Mouse (Mus musculus) G1E (cell line): ENCODE measurements around the gene Nlrc3. TPM values are rescaled to one million over a fixed set of nuclear protein-coding genes. Genes with fewer than 3 reads are reported as not detected.
"Not testable (repeated sequence)": the region's sequence is repeated elsewhere in the genome, so short reads cannot be mapped to it uniquely, and the experiment has no call there.

Source experiments
- ATAC-seq: 2 replicates; pipeline ENCODE4 v1.8.0; 2016; ENCODE audit warnings: mild to moderate bottlenecking; ENCODE audit not compliant: insufficient number of reproducible peaks, poor library complexity, low FRiP score, severe bottlenecking; ENCODE audit errors: extremely low read depth
- DNase-seq: peaks from one replicate; pipeline ENCODE4 v3.0.0; 2012; ENCODE audit warnings: low spot score
- H3K27me3 ChIP-seq: 2 replicates; pipeline ENCODE4 v1.6.1; 2012; ENCODE audit warnings: mild to moderate bottlenecking, low read length, inconsistent platforms; ENCODE audit not compliant: insufficient read depth
- H3K36me3 ChIP-seq: replicated peaks from 2 replicates; pipeline ENCODE3; 2012; ENCODE audit warnings: mild to moderate bottlenecking, inconsistent platforms
- H3K4me1 ChIP-seq: 2 replicates; pipeline ENCODE4 v1.6.1; 2012; ENCODE audit warnings: low read depth, low read length, inconsistent platforms, mixed read lengths; ENCODE audit not compliant: insufficient read depth
- H3K4me3 ChIP-seq: 2 replicates; pipeline ENCODE4 v1.5.1; 2012; ENCODE audit warnings: low read depth, mild to moderate bottlenecking, inconsistent platforms, low read length, moderate library complexity, mixed read lengths
- H3K9me3 ChIP-seq: replicated peaks from 2 replicates; pipeline ENCODE4 v1.6.1; 2012; ENCODE audit warnings: inconsistent platforms
- CTCF ChIP-seq: IDR thresholded peaks from 2 replicates; pipeline ENCODE4 v1.5.1; 2012; ENCODE audit warnings: low read depth, low read length, inconsistent platforms, mixed read lengths
- GATA1 ChIP-seq: IDR thresholded peaks from 2 replicates; pipeline ENCODE4 v1.6.1; 2012; ENCODE audit warnings: borderline replicate concordance, low read length, inconsistent platforms, mixed read lengths
- GATA2 ChIP-seq: IDR thresholded peaks from 2 replicates; pipeline ENCODE4 v1.6.1; 2012; ENCODE audit warnings: low read depth, low read length, inconsistent platforms, borderline replicate concordance
- POLR2AphosphoS5 ChIP-seq: IDR thresholded peaks from 2 replicates; pipeline ENCODE4 v1.6.1; 2012; ENCODE audit warnings: low read depth, low read length, inconsistent platforms; ENCODE audit not compliant: insufficient replicate concordance
- TAL1 ChIP-seq: conservative IDR thresholded peaks from 2 replicates; pipeline ENCODE4 v1.6.1; 2012; ENCODE audit warnings: low read depth, low read length, inconsistent platforms, mixed read lengths
- polyA plus RNA-seq: library from polyadenylated mRNA; stranded (reverse); fragments of >175 nt; gene quantifications from 2 replicates; pipeline ENCODE4 v1.2.3, GENCODE M21; 2012
- total RNA-seq, 2 experiments: library from RNA; stranded (forward) in 1 of 2; stranded (reverse) in 1 of 2; fragments of 200-1000 nt in 1 of 2; fragments of >200 nt in 1 of 2; fragmentation: Nextera tagmentation in 1 of 2; gene quantifications; 2 replicates each; pipeline ENCODE4 v1.2.3; 2014 to 2017

Gene Nlrc3
- total and polyA plus RNA-seq, 3 experiments = 0.16 TPM; not detected in 2

GRCm38 (mm10) chr16:3975658-3976057 lies 774 bp downstream of the Nlrc3 start:
- peaks cover 31% of the 10 kb centered on the region for H3K36me3 ChIP-seq
- H3K27me3 ChIP-seq = peaks cover 7% of the 10 kb centered on the region; the same call in 1 of the 2 replicates
- no peak for ATAC-seq
- no peak for TF ChIP-seq TAL1
- no peak for TF ChIP-seq POLR2AphosphoS5
- TF ChIP-seq GATA2 = no peak
- no peak for TF ChIP-seq GATA1
- TF ChIP-seq CTCF = no peak
- no peaks in the 10 kb centered on the region for H3K9me3 ChIP-seq
- H3K4me3 ChIP-seq = no peak overlapping the region
- DNase-seq = no peak
- H3K4me1 ChIP-seq = peaks cover 9% of the 10 kb centered on the region

GRCm38 (mm10) chr16:3974456-3974855 lies 2.0 kb downstream of the Nlrc3 start:
- not testable (repeated sequence) for H3K27me3 ChIP-seq, H3K4me1 ChIP-seq, DNase-seq, H3K4me3 ChIP-seq, H3K9me3 ChIP-seq, ATAC-seq
- peaks cover 19% of the 10 kb centered on the region for H3K36me3 ChIP-seq

- DNase-seq (no peak), ATAC-seq (no peak)
- Histone ChIP-seq H3K27me3 (peaks cover 41% of the 10 kb centered on the region), H3K36me3 (no peaks in the 10 kb centered on the region), H3K9me3 (no peaks in the 10 kb centered on the region), H3K4me3 (no peak overlapping the region), H3K4me1 (no peaks in the 10 kb centered on the region)
- TF ChIP-seq CTCF (no peak), GATA2 (no peak), POLR2AphosphoS5 (no peak), TAL1 (no peak), GATA1 (no peak)
These were observed 10.9 kb downstream of the Nlrc3 start for GRCm38 (mm10) chr16:3965534-3965933.

- DNase-seq (no peak), ATAC-seq (no peak)
- H3K36me3 ChIP-seq = no peaks in the 10 kb centered on the region
These were observed 11.4 kb downstream of the Nlrc3 start for GRCm38 (mm10) chr16:3964990-3965389.

GRCm38 (mm10) chr16:3959261-3959660 lies 17.2 kb downstream of the Nlrc3 start:
- H3K4me3 ChIP-seq = no peak overlapping the region
- no peaks in the 10 kb centered on the region for H3K4me1 ChIP-seq
- TF ChIP-seq TAL1 (no peak), GATA2 (no peak), GATA1 (no peak), CTCF (no peak), POLR2AphosphoS5 (no peak)
- DNase-seq (no peak), ATAC-seq (no peak)
- H3K27me3 ChIP-seq = peaks cover 40% of the 10 kb centered on the region
- no peaks in the 10 kb centered on the region for H3K36me3 ChIP-seq
- H3K9me3 ChIP-seq = no peaks in the 10 kb centered on the region

More at GRCm38 (mm10) chr16:3964990-3965389, 11.4 kb downstream of the Nlrc3 start:
- Histone ChIP-seq H3K9me3 (no peaks in the 10 kb centered on the region), H3K4me1 (no peaks in the 10 kb centered on the region), H3K4me3 (no peak overlapping the region), H3K27me3 (peaks cover 44% of the 10 kb centered on the region)
- no peak for TF ChIP-seq POLR2AphosphoS5
- no peak for TF ChIP-seq CTCF
- TF ChIP-seq TAL1 = no peak
- TF ChIP-seq GATA2 = no peak
- TF ChIP-seq GATA1 = no peak

GRCm38 (mm10) chr16:3956369-3956768 lies 20.1 kb downstream of the Nlrc3 start:
- Histone ChIP-seq H3K36me3 (no peaks in the 10 kb centered on the region), H3K4me3 (no peak overlapping the region), H3K4me1 (no peaks in the 10 kb centered on the region), H3K9me3 (no peaks in the 10 kb centered on the region), H3K27me3 (peaks cover 36% of the 10 kb centered on the region)
- ATAC-seq (no peak), DNase-seq (no peak)
- TF ChIP-seq GATA2 (no peak), CTCF (no peak), TAL1 (no peak), GATA1 (no peak), POLR2AphosphoS5 (no peak)

- DNase-seq (no peak), ATAC-seq (no peak)
- Histone ChIP-seq H3K4me3 (no peak overlapping the region), H3K9me3 (no peaks in the 10 kb centered on the region), H3K36me3 (peaks cover 4% of the 10 kb centered on the region), H3K27me3 (peaks cover 29% of the 10 kb centered on the region), H3K4me1 (no peaks in the 10 kb centered on the region)
- TF ChIP-seq CTCF (no peak), GATA1 (no peak), GATA2 (no peak), TAL1 (no peak), POLR2AphosphoS5 (no peak)
These were observed 25.3 kb downstream of the Nlrc3 start for GRCm38 (mm10) chr16:3951141-3951540.
